Mouse (Mus musculus) stomach, embryonic 14.5 days (tissue): Measurements from ENCODE around the gene Prkca. TPM values are rescaled to one million over a fixed set of nuclear protein-coding genes. Genes with fewer than 3 reads are reported as not detected.

ENCODE experiments used
- ATAC-seq: fragments of 200-750 bp; cut with Nextera tagmentation; 2 replicates; pipeline ENCODE4 v1.8.0; 2017; ENCODE audit warnings: low read depth, moderate TSS enrichment; ENCODE audit not compliant: insufficient number of reproducible peaks, insufficient read depth, low FRiP score
- H3K27ac ChIP-seq: fragments of 300-500 bp; sonication (generic); 2 replicates; pipeline ENCODE4 v1.5.1; 2014; ENCODE audit warnings: mild to moderate bottlenecking, low read length, moderate library complexity, mixed read lengths
- H3K27me3 ChIP-seq: fragments of 300-500 bp; sonication (generic); 2 replicates; pipeline ENCODE4 v1.6.1; 2014; ENCODE audit warnings: low read length, control low read depth, mixed read lengths; ENCODE audit not compliant: control insufficient read depth, insufficient read depth
- H3K36me3 ChIP-seq: fragments of 300-500 bp; sonication (generic); 2 replicates; pipeline ENCODE4 v1.6.1; 2014; ENCODE audit warnings: mild to moderate bottlenecking, control low read depth, low read length, moderate library complexity, mixed read lengths; ENCODE audit not compliant: control insufficient read depth, insufficient read depth
- H3K4me1 ChIP-seq: fragments of 300-500 bp; sonication (generic); 2 replicates; pipeline ENCODE4 v1.6.1; 2014; ENCODE audit warnings: low read length, control low read depth, mixed read lengths; ENCODE audit not compliant: control insufficient read depth, insufficient read depth
- H3K4me2 ChIP-seq: fragments of 300-500 bp; sonication (generic); replicated peaks from 2 replicates; pipeline ENCODE4 v1.6.1; 2014; ENCODE audit warnings: low read depth, low read length, control low read depth
- H3K4me3 ChIP-seq: fragments of 300-500 bp; sonication (generic); 2 replicates; pipeline ENCODE4 v1.5.1; 2014; ENCODE audit warnings: low read depth, low read length, control low read depth
- H3K9ac ChIP-seq: fragments of 300-500 bp; sonication (generic); replicated peaks from 2 replicates; pipeline ENCODE4 v1.6.1; 2014; ENCODE audit warnings: low read depth, mild to moderate bottlenecking, control low read depth, low read length, moderate library complexity, mixed read lengths
- H3K9me3 ChIP-seq: fragments of 300-500 bp; sonication (generic); 2 replicates; pipeline ENCODE4 v1.6.1; 2016; ENCODE audit warnings: low read depth, low read length, control low read depth; ENCODE audit not compliant: control insufficient read depth
- WGBS: fragments of 180-500 bp; shearing (Covaris S2); extraction: QIAGEN DNeasy Blood & Tissue Kit; methylation state at CpG from one replicate; pipeline ENCODE4 v1.1.7; 2014; 5-methylcytosine and 5-hydroxymethylcytosine counted together
- polyA plus RNA-seq: library from polyadenylated mRNA; unstranded; fragments of >200 nt; fragmentation: Nextera tagmentation; extraction: Ambion mirVana; gene quantifications from 2 replicates; pipeline ENCODE4 v1.2.1, GENCODE M21; 2014

Prkca gene
- 8.6 and 9.1 TPM in 2 replicates for polyA plus RNA-seq

GRCm38 (mm10) chr11:108343789-108344462 lies at the start of gene Prkca:
Gene Prkca, minus strand, starts transcription at chr11:108343928.
- Histone ChIP-seq H3K4me3 (peak within 1 kb of the TSS; percentile 80), H3K36me3 (no peaks in the 10 kb centered on the region), H3K9ac (peak within 1 kb of the TSS; percentile 64), H3K9me3 (no peaks in the 10 kb centered on the region), H3K4me2 (peak within 1 kb of the TSS; percentile 100), H3K4me1 (peaks cover 3% of the 10 kb centered on the region; the same call in 1 of the 2 replicates), H3K27ac (peak within 1 kb of the TSS; percentile 76), H3K27me3 (no peaks in the 10 kb centered on the region)
- WGBS = under 1% methylated on average over 58 of the region's 63 CpGs
- peak; percentile 95 for ATAC-seq

GRCm38 (mm10) chr11:108385666-108386024 lies 41.9 kb upstream of the Prkca start:
- Histone ChIP-seq H3K27ac (no peak overlapping the region), H3K27me3 (no peaks in the 10 kb centered on the region), H3K36me3 (no peaks in the 10 kb centered on the region), H3K4me1 (no peaks in the 10 kb centered on the region), H3K4me2 (no peak overlapping the region), H3K9ac (no peak overlapping the region), H3K9me3 (no peaks in the 10 kb centered on the region), H3K4me3 (no peak overlapping the region)
- ATAC-seq = no peak
- 73% methylated on average over 1 of the region's 1 CpGs for WGBS

DNA sequence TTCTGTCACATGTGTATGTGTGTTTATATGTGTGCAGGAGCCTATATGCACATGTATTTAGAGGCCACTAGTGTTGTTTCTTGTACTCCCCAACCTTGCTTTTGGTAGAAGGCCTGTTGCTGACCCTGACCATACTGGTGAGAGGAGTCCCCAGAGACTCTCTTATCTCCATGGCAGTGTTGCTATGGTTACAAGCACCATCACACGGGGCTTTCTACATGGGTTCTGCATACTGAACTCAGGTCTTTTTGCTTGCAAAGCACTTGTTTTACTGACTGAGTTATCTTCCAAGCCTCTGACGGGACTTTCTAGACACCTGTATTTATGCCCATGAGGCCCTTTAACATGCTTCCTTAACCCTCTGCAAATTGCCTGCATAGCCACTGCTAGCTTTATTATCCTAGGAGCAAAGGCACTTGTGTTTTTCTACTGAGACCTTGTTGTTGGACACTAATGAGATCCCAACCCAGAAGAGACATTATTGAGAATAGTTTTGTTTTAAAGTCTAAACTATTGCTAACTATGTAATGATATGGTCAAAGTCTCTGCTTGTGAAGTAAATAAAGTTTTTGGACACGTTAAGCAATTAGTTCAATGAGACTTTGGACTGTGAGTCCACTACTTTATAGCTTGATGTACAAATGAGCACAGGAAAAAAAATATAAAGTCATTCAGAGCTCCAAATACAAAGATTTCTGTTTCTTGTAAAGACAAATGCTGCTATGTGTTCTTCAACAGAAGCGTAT lies 41.4 kb upstream of the Prkca start:
- Histone ChIP-seq H3K9ac (no peak overlapping the region), H3K27me3 (no peaks in the 10 kb centered on the region), H3K4me2 (no peak overlapping the region), H3K4me3 (no peak overlapping the region), H3K9me3 (no peaks in the 10 kb centered on the region), H3K36me3 (no peaks in the 10 kb centered on the region), H3K27ac (no peak overlapping the region), H3K4me1 (no peaks in the 10 kb centered on the region)
- 61% methylated on average over 4 of the region's 4 CpGs for WGBS
- no peak for ATAC-seq

GRCm38 (mm10) chr11:108382664-108383063 lies 38.9 kb upstream of the Prkca start:
- H3K4me3 ChIP-seq = no peak overlapping the region
- H3K27me3 ChIP-seq = no peaks in the 10 kb centered on the region
- no peak overlapping the region for H3K27ac ChIP-seq
- no peaks in the 10 kb centered on the region for H3K36me3 ChIP-seq
- no peak for ATAC-seq
- no peak overlapping the region for H3K9ac ChIP-seq
- no peaks in the 10 kb centered on the region for H3K4me1 ChIP-seq
- H3K9me3 ChIP-seq = no peaks in the 10 kb centered on the region
- WGBS = 78% methylated on average over 3 of the region's 3 CpGs
- H3K4me2 ChIP-seq = no peak overlapping the region

- Histone ChIP-seq H3K4me1 (no peaks in the 10 kb centered on the region), H3K36me3 (no peaks in the 10 kb centered on the region), H3K4me3 (no peak overlapping the region), H3K4me2 (no peak overlapping the region), H3K27me3 (no peaks in the 10 kb centered on the region), H3K9ac (no peak overlapping the region), H3K27ac (no peak overlapping the region), H3K9me3 (no peaks in the 10 kb centered on the region)
- 71% methylated on average over 4 of the region's 4 CpGs for WGBS
- no peak for ATAC-seq
Measured at GRCm38 (mm10) chr11:108378363-108378751, 34.6 kb upstream of the Prkca start.

DNA sequence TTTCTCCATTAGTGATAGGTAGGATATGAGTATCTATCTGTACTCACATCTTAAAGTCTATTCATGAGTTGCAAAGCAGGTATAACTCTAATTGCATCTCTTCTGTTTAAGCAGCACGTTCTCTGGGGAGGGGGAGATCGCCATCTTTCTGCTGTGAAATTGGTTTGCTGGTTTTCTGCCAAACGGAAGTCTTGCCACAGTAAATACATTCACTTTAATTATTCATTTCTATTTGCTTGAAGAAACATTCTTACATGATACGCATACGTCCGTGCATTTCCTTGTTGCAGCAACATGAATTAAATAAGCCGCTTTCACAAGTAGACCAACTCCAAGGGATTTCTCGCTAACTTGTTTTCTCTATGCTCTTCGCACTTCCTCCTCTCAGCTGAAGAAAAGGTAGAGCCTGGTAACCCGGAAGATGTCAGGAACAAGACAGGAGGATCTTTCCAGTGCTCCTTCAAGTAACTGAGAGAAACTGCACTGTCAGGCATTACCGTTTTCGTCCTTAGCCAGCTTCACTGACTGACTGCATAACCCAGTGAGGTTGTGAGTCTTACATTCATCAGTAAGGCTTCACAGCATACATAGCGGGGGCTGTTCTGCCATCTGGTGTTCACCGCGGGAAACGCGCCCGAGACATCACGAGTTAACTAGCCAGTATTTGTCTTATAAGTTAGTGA lies 34.1 kb upstream of the Prkca start:
- ATAC-seq = peak; percentile 82; the same call in 1 of the 2 replicates
- 34% methylated on average over 19 of the region's 19 CpGs for WGBS
- H3K4me3 ChIP-seq = no peak overlapping the region

GRCm38 (mm10) chr11:108376815-108377214 lies 33.1 kb upstream of the Prkca start:
- no peak overlapping the region for H3K4me2 ChIP-seq
- H3K9ac ChIP-seq = no peak overlapping the region
- WGBS = 90% methylated on average over 7 of the region's 7 CpGs
- no peaks in the 10 kb centered on the region for H3K36me3 ChIP-seq
- no peaks in the 10 kb centered on the region for H3K4me1 ChIP-seq
- no peak for ATAC-seq
- no peaks in the 10 kb centered on the region for H3K9me3 ChIP-seq
- no peaks in the 10 kb centered on the region for H3K27me3 ChIP-seq
- H3K27ac ChIP-seq = no peak overlapping the region
- no peak overlapping the region for H3K4me3 ChIP-seq

More for the DNA sequence above, 34.1 kb upstream of the Prkca start:
- Histone ChIP-seq H3K27ac (no peak overlapping the region), H3K9me3 (no peaks in the 10 kb centered on the region), H3K4me2 (no peak overlapping the region), H3K36me3 (no peaks in the 10 kb centered on the region), H3K27me3 (no peaks in the 10 kb centered on the region), H3K4me1 (no peaks in the 10 kb centered on the region), H3K9ac (no peak overlapping the region)

GRCm38 (mm10) chr11:108367046-108367445 lies 23.3 kb upstream of the Prkca start:
- Histone ChIP-seq H3K9me3 (no peaks in the 10 kb centered on the region), H3K9ac (no peak overlapping the region), H3K4me1 (peaks cover 18% of the 10 kb centered on the region; the same call in 1 of the 2 replicates), H3K4me2 (no peak overlapping the region), H3K27me3 (no peaks in the 10 kb centered on the region), H3K36me3 (no peaks in the 10 kb centered on the region), H3K27ac (no peak overlapping the region), H3K4me3 (no peak overlapping the region)
- no peak for ATAC-seq
- 75% methylated on average over 1 of the region's 1 CpGs for WGBS
